ENCODE assay signal across 7 mouse cellular contexts in the genomic region with DNA sequence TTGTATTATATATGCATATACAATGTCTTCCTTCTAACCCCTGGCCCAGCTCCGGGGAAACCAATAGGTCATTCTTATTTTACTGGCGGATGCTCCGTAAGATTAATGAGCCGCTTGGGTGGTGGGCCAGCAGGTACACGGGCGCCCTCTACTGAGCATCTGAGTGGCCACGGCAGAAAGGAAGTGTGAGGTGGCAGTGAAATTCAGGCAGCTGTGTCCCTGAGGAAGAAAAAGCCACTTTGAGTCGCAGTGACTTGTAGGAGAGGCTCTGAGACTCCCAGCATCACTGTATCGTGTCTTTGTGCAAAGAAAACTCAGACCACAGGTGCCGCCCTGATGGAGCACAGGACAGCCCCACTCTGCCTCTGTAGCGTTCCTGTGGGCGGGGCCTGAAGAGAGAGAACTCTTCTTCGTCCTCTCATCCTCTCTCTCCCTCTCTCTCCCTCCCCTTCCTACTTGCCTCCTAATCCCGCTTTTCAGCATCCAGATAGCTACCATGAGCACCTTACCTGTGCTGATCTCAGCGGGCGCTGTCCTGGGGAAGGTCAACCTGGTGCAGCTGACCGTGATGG. TPM values are rescaled to one million over a fixed set of nuclear protein-coding genes. Genes with fewer than 3 reads are reported as not detected.
A peak's percentile ranks its signal among the peaks of the same experiment; 100 is the strongest.
DNase-seq lines count a peak whose midpoint lies in the region; ATAC-seq and TF ChIP-seq lines count a peak whose summit lies in the region.

No protein-coding gene starts in this region.

- peak overlapping the region; percentile 21; the same call in 1 of the 2 replicates for H3K4me3 ChIP-seq in intestine, postnatal 0 days (ENCODE audit: low read depth, low read length)
- H3K4me3 ChIP-seq in limb, embryonic 12.5 days (replicated peaks), result peak overlapping the region; percentile 38
- H3K4me3 ChIP-seq in midbrain, embryonic 13.5 days (replicated peaks), result peak overlapping the region; percentile 27

- peak; percentile 88 for TF ChIP-seq CTCF in intestine, postnatal 0 days (IDR thresholded peaks at IDR 0.05; ENCODE audit: low read depth)

- ATAC-seq in intestine, postnatal 0 days, result no peak
- ATAC-seq in limb, embryonic 12.5 days (ENCODE audit: insufficient number of reproducible peaks, insufficient read depth, low FRiP score, low TSS enrichment, low read depth), result peak; percentile 34; the same call in 1 of the 2 replicates
- 0 out of 2 replicates have a peak, but pooled peaks have one; percentile 37 for ATAC-seq in midbrain, embryonic 13.5 days

- no peak overlapping the region for H3K27ac ChIP-seq in intestine, postnatal 0 days (ENCODE audit: low read depth, low read length)
- no peak overlapping the region for H3K27ac ChIP-seq in limb, embryonic 12.5 days
- H3K27ac ChIP-seq in midbrain, embryonic 13.5 days, result no peak overlapping the region

- H3K4me2 ChIP-seq in intestine, postnatal 0 days (replicated peaks; ENCODE audit: low read depth), result peak overlapping the region; percentile 58
- peak overlapping the region; percentile 70 for H3K4me2 ChIP-seq in limb, embryonic 12.5 days
- peak overlapping the region; percentile 54 for H3K4me2 ChIP-seq in midbrain, embryonic 13.5 days (replicated peaks)

- H3K27me3 ChIP-seq in intestine, postnatal 0 days (replicated peaks; ENCODE audit: control insufficient read depth, insufficient read depth, low read length), result no peaks in the 10 kb centered on the region
- no peaks in the 10 kb centered on the region for H3K27me3 ChIP-seq in limb, embryonic 12.5 days
- H3K27me3 ChIP-seq in midbrain, embryonic 13.5 days, result no peaks in the 10 kb centered on the region

- WGBS in intestine, postnatal 0 days, result 4% methylated on average over 17 of the region's 17 CpGs
- WGBS in limb, embryonic 12.5 days, result 3% methylated on average over 17 of the region's 17 CpGs
- 2% methylated on average over 17 of the region's 17 CpGs for WGBS in midbrain, embryonic 13.5 days

- H3K9ac ChIP-seq in intestine, postnatal 0 days (ENCODE audit: low read depth, low read length), result no peak overlapping the region
- H3K9ac ChIP-seq in limb, embryonic 12.5 days (replicated peaks), result peak overlapping the region; percentile 42; the same call in 1 of the 2 replicates
- peak overlapping the region; percentile 15; the same call in 1 of the 2 replicates for H3K9ac ChIP-seq in midbrain, embryonic 13.5 days (replicated peaks)

- 0 out of 2 replicates have a peak, but pooled peaks cover 3% of the 10 kb centered on the region for H3K4me1 ChIP-seq in intestine, postnatal 0 days (replicated peaks; ENCODE audit: control insufficient read depth, insufficient read depth, low read length)
- peaks cover 7% of the 10 kb centered on the region; the same call in 1 of the 2 replicates for H3K4me1 ChIP-seq in limb, embryonic 12.5 days (replicated peaks)
- H3K4me1 ChIP-seq in midbrain, embryonic 13.5 days (replicated peaks), result peaks cover 6% of the 10 kb centered on the region; the same call in 1 of the 2 replicates

- H3K36me3 ChIP-seq in intestine, postnatal 0 days (ENCODE audit: control insufficient read depth, insufficient read depth), result no peaks in the 10 kb centered on the region
- H3K36me3 ChIP-seq in limb, embryonic 12.5 days, result no peaks in the 10 kb centered on the region
- H3K36me3 ChIP-seq in midbrain, embryonic 13.5 days, result no peaks in the 10 kb centered on the region

- no peaks in the 10 kb centered on the region for H3K9me3 ChIP-seq in intestine, postnatal 0 days (ENCODE audit: control insufficient read depth)
- no peaks in the 10 kb centered on the region for H3K9me3 ChIP-seq in limb, embryonic 12.5 days
- H3K9me3 ChIP-seq in midbrain, embryonic 13.5 days, result 0 out of 2 replicates have a peak, but pooled peaks cover 3% of the 10 kb centered on the region

- peak; percentile 47 for DNase-seq in adrenal gland, adult 8-10 months
- peak; percentile 47 for DNase-seq in embryo, embryonic 11.5 days (ENCODE audit: low read depth, low spot score)
- peak; percentile 57 to 72 for DNase-seq in gastrocnemius, postnatal 4 days (ENCODE audit: low spot score in 2 of 2)
- peak; percentile 44 to 76 for DNase-seq in spleen, adult 18-20 months

RNA-seq across cellular contexts. Expression of a gene that starts 15.2 kb away (rescaled TPM):
- 1 to 10 TPM in 1 of 4 experiments, under 1 TPM in 1, not detected in 2; 0.84 to 1.1 TPM for total RNA-seq in adrenal gland, adult 8-10 months (2022)
- total RNA-seq in gastrocnemius, postnatal 4 days (2021), result under 1 TPM; 0.27 to 0.62 TPM
- polyA plus RNA-seq in intestine, postnatal 0 days (2015; fragmentation: Nextera tagmentation; extraction: Ambion mirVana), result 0.10 and 0.16 TPM in 2 replicates
- polyA plus RNA-seq in limb, embryonic 12.5 days (2016; fragmentation: Nextera tagmentation; extraction: Ambion mirVana), result 7.8 TPM in 2 replicates
- 0.73 and 1.1 TPM in 2 replicates for polyA plus RNA-seq in midbrain, embryonic 13.5 days (2015; fragmentation: Nextera tagmentation; extraction: Ambion mirVana)

RNA-seq across cellular contexts. Expression of a gene that starts 26.4 kb away (rescaled TPM):
- 10 to 100 TPM; 36.2 to 51.0 (median 47.8) TPM for total RNA-seq in adrenal gland, adult 8-10 months (2022)
- 10 to 100 TPM; 28.5 to 29.9 TPM for total RNA-seq in gastrocnemius, postnatal 4 days (2021)
- 18.5 and 19.0 TPM in 2 replicates for polyA plus RNA-seq in intestine, postnatal 0 days (2015; fragmentation: Nextera tagmentation; extraction: Ambion mirVana)
- 59.0 and 60.7 TPM in 2 replicates for polyA plus RNA-seq in limb, embryonic 12.5 days (2016; fragmentation: Nextera tagmentation; extraction: Ambion mirVana)
- 114 and 117 TPM in 2 replicates for polyA plus RNA-seq in midbrain, embryonic 13.5 days (2015; fragmentation: Nextera tagmentation; extraction: Ambion mirVana)

RNA-seq across cellular contexts. Expression of a gene that starts 35.3 kb away (rescaled TPM):
- 100 to 1,000 TPM; 200 to 410 (median 314) TPM for total RNA-seq in adrenal gland, adult 8-10 months (2022)
- 10 to 100 TPM; 64.7 to 71.9 TPM for total RNA-seq in gastrocnemius, postnatal 4 days (2021)
- polyA plus RNA-seq in intestine, postnatal 0 days (2015; fragmentation: Nextera tagmentation; extraction: Ambion mirVana), result 129 and 136 TPM in 2 replicates
- polyA plus RNA-seq in limb, embryonic 12.5 days (2016; fragmentation: Nextera tagmentation; extraction: Ambion mirVana), result 156 and 159 TPM in 2 replicates
- polyA plus RNA-seq in midbrain, embryonic 13.5 days (2015; fragmentation: Nextera tagmentation; extraction: Ambion mirVana), result 203 and 209 TPM in 2 replicates

RNA-seq across cellular contexts. Expression of a gene that starts 43.9 kb away (rescaled TPM):
- total RNA-seq in adrenal gland, adult 8-10 months (2022), result 100 to 1,000 TPM; 450 to 493 (median 461) TPM
- 100 to 1,000 TPM; 115 to 148 TPM for total RNA-seq in gastrocnemius, postnatal 4 days (2021)
- 252 and 263 TPM in 2 replicates for polyA plus RNA-seq in intestine, postnatal 0 days (2015; fragmentation: Nextera tagmentation; extraction: Ambion mirVana)
- polyA plus RNA-seq in limb, embryonic 12.5 days (2016; fragmentation: Nextera tagmentation; extraction: Ambion mirVana), result 510 and 528 TPM in 2 replicates
- 601 and 620 TPM in 2 replicates for polyA plus RNA-seq in midbrain, embryonic 13.5 days (2015; fragmentation: Nextera tagmentation; extraction: Ambion mirVana)

RNA-seq across cellular contexts. Expression of a gene that starts 51.2 kb away (rescaled TPM):
- 100 to 1,000 TPM in 1 of 4 experiments, 10 to 100 TPM in 3; 80.6 to 102 (median 92.5) TPM for total RNA-seq in adrenal gland, adult 8-10 months (2022)
- 10 to 100 TPM; 48.2 to 53.3 TPM for total RNA-seq in gastrocnemius, postnatal 4 days (2021)
- 76.2 and 88.6 TPM in 2 replicates for polyA plus RNA-seq in intestine, postnatal 0 days (2015; fragmentation: Nextera tagmentation; extraction: Ambion mirVana)
- 72.9 and 73.8 TPM in 2 replicates for polyA plus RNA-seq in limb, embryonic 12.5 days (2016; fragmentation: Nextera tagmentation; extraction: Ambion mirVana)
- 74.0 and 75.3 TPM in 2 replicates for polyA plus RNA-seq in midbrain, embryonic 13.5 days (2015; fragmentation: Nextera tagmentation; extraction: Ambion mirVana)
